Mouse (Mus musculus): ENCODE results near the gene Rab43. TPM values are rescaled to one million over a fixed set of nuclear protein-coding genes. Genes with fewer than 3 reads are reported as not detected.

Gene Rab43
- total and polyA plus RNA-seq, 3 experiments: 4.0 to 13.2 TPM; not detected in 1

DNA sequence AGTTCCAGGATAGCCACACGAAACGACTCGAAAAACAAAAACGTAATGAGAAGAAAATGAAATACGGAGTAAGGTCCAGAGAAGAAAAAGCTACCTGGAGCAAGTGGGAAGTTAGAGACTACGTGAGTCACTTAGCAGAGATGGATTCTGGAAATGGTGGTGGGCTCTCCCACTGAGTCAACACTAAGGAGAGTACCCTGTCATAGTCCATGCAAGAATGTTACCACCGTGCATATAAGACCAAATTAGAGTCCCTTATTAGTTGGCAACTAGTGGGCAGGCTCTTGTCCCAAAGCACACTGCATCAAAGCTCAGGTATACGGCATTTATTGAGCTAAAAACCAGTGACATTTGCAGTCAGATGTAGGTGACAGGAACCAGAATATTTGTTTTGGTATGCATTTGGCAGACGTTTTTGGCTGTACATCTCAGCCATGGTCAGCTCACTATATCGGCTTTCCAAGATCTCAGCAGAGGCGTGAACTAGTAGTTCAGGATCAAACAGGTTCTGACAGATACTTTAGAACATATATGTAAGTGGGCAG is 27.9 kb upstream of the Rab43 start:
- Histone ChIP-seq H3K27ac (ENCODE audit: control insufficient read depth, low read depth, low read length) (peak overlapping the region; percentile 92; the same call in 1 of the 2 replicates), H3K36me3 (ENCODE audit: control insufficient read depth in 1 of 2, insufficient read depth in 2 of 2, low read length in 2 of 2) (peaks cover 14 to 23% of the 10 kb centered on the region in 2 experiments), H3K79me2 (ENCODE audit: control insufficient read depth, insufficient read depth, low read length, poor library complexity) (peaks cover 16% of the 10 kb centered on the region), H3K27me3 (ENCODE audit: control insufficient read depth in 1 of 2, insufficient read depth in 2 of 2, low read length in 2 of 2) (no peaks in the 10 kb centered on the region), H3K9ac (ENCODE audit: control insufficient read depth, low read depth, low read length, poor library complexity, severe bottlenecking) (peak overlapping the region; percentile 83; the same call in 1 of the 2 replicates), H3K9me3 (replicated peaks; ENCODE audit: insufficient read depth, low read length) (no peaks in the 10 kb centered on the region), H3K4me1 (ENCODE audit: control insufficient read depth in 1 of 2, insufficient read depth in 2 of 2, low read length in 2 of 2) (peaks cover 0 to 3% of the 10 kb centered on the region in 2 experiments; a peak in 1 of 4 replicates), H3K4me3 (ENCODE audit: control insufficient read depth in 1 of 2, insufficient read depth in 1 of 2, low read depth in 2 of 2, low read length in 2 of 2) (peak overlapping the region; percentile 71 to 75; a peak in 2 of 4 replicates)
- no peak for TF ChIP-seq MYC (IDR thresholded peaks at IDR 0.05; ENCODE audit: low read depth, low read length)
- no peak for TF ChIP-seq ZKSCAN1 (IDR thresholded peaks at IDR 0.05; ENCODE audit: low read depth, low read length)
- TF ChIP-seq CTCF (IDR thresholded peaks at IDR 0.05 in 2 of 3, conservative IDR thresholded peaks at IDR 0.05 in 1 of 3; ENCODE audit: control insufficient read depth in 1 of 3, insufficient read depth in 1 of 3, low read depth in 2 of 3, low read length in 3 of 3, poor library complexity in 1 of 3, severe bottlenecking in 1 of 3): no peak
- TF ChIP-seq GATA1 (IDR thresholded peaks at IDR 0.05; ENCODE audit: low read depth, low read length): no peak
- no peak for TF ChIP-seq UBTF (IDR thresholded peaks at IDR 0.05; ENCODE audit: borderline replicate concordance, insufficient read depth, low read depth, low read length)
- TF ChIP-seq MYB (IDR thresholded peaks at IDR 0.05; ENCODE audit: low read depth, low read length): no peak
- 0 out of 2 replicates have a peak, but pooled peaks have one; percentile 55 for TF ChIP-seq POLR2AphosphoS5 (IDR thresholded peaks at IDR 0.05; ENCODE audit: borderline replicate concordance, low read depth, low read length)
- TF ChIP-seq MAX (IDR thresholded peaks at IDR 0.05; ENCODE audit: low read length): no peak
- TF ChIP-seq ZNF384 (IDR thresholded peaks at IDR 0.05; ENCODE audit: low read depth, low read length): no peak
- 0 out of 2 replicates have a peak, but pooled peaks have one; percentile 10 for TF ChIP-seq POLR2AphosphoS2 (IDR thresholded peaks at IDR 0.05; ENCODE audit: low read length)
- peak; percentile 41; the same call in 1 of the 2 replicates for TF ChIP-seq ZMIZ1 (IDR thresholded peaks at IDR 0.05; ENCODE audit: low read depth, low read length)
- no peak for TF ChIP-seq MAFK (IDR thresholded peaks at IDR 0.05; ENCODE audit: borderline replicate concordance, low read depth, low read length)
- TF ChIP-seq MAZ (IDR thresholded peaks at IDR 0.05; ENCODE audit: low read depth, low read length): no peak
- TF ChIP-seq MXI1 (IDR thresholded peaks at IDR 0.05; ENCODE audit: low read depth, low read length): no peak
- TF ChIP-seq HCFC1 (IDR thresholded peaks at IDR 0.05; ENCODE audit: low read depth, low read length): no peak
- no peak for TF ChIP-seq NRF1 (IDR thresholded peaks at IDR 0.05; ENCODE audit: insufficient read depth, low read depth, low read length, poor library complexity, severe bottlenecking)
- TF ChIP-seq ETS1 (IDR thresholded peaks at IDR 0.05; ENCODE audit: low read depth, low read length): no peak
- no peak for TF ChIP-seq TBP (IDR thresholded peaks at IDR 0.05; ENCODE audit: low read depth, low read length)
- TF ChIP-seq CHD1 (IDR thresholded peaks at IDR 0.05; ENCODE audit: low read depth, low read length): no peak
- no peak for TF ChIP-seq BHLHE40 (IDR thresholded peaks at IDR 0.05; ENCODE audit: borderline replicate concordance, low read depth, low read length)
- no peak for TF ChIP-seq SIN3A (IDR thresholded peaks at IDR 0.05; ENCODE audit: low read length)
- peak; percentile 57 for DNase-seq (ENCODE audit: low read depth, low spot score)

Data from MEL (cell line).